Mouse (Mus musculus) liver, embryonic 14.5 days (tissue): ENCODE results near the gene Inca1.

Experiments used
- CTCF ChIP-seq: IDR thresholded peaks from 2 replicates; pipeline ENCODE4 v1.5.1; 2016; ENCODE audit warnings: antibody characterized with exemption, low read depth, control low read depth
- EP300 ChIP-seq: IDR thresholded peaks from 2 replicates; pipeline ENCODE4 v1.6.1; 2016; ENCODE audit warnings: antibody characterized with exemption, low read depth

- TF ChIP-seq EP300 = no peak
- TF ChIP-seq CTCF = no peak
These were observed 2.8 kb upstream of the Inca1 start for GRCm38 (mm10) chr11:70702781-70703180.
